11 mouse cellular contexts compared by ENCODE assay signal in genomic region chr4:106862317-106862716, GRCm38 (mm10). TPM values are rescaled to one million over a fixed set of nuclear protein-coding genes. Genes with fewer than 3 reads are reported as not detected.
DNase-seq lines count a peak whose midpoint lies in the region; ATAC-seq and TF ChIP-seq lines count a peak whose summit lies in the region.
"Had no signal": no experiment of that assay in that cellular context is flagged by ENCODE, and none has a peak within 500 bp of the region (broad histone marks: within the 10 kb centered on the region; RNA-seq: fewer than 3 reads in every experiment).

No protein-coding gene starts in this region.

- no peak overlapping the region for H3K4me3 ChIP-seq in liver, adult 2 months (ENCODE audit: insufficient read depth, low read depth, low read length)
- H3K4me3 ChIP-seq: myocyte had no signal

- 73% methylated on average over 7 of the region's 7 CpGs for WGBS in liver, adult 2 months

- H3K27ac ChIP-seq in liver, adult 2 months (replicated peaks; ENCODE audit: insufficient read depth, low read depth, low read length), result 0 out of 2 replicates have a peak overlapping the region, but pooled peaks have one; percentile 10

- 0 out of 2 replicates have a peak, but pooled peaks have one; percentile 19 for ATAC-seq in granulocyte monocyte progenitor cell, adult 5-6 weeks (replicated peaks; ENCODE audit: poor library complexity, severe bottlenecking)
- ATAC-seq in frontal cortex, adult (ENCODE audit: low TSS enrichment), result no peak

- no peaks in the 10 kb centered on the region for H3K79me2 ChIP-seq in liver, adult 2 months (ENCODE audit: control insufficient read depth, insufficient read depth, low read length)

- DNase-seq in liver, adult 2 months (ENCODE audit: extremely low read depth, low read depth, low spot score), result no peak
- DNase-seq in liver, result no peak
- peak; percentile 55 to 63 for DNase-seq in kidney, postnatal 25 days
- peak; percentile 15 for DNase-seq in lung, postnatal 25 days (ENCODE audit: low spot score)
- DNase-seq in gastrocnemius, postnatal 10 days, result no peak
- DNase-seq in cerebellum, postnatal 10 days, result no peak
- DNase-seq: right cerebral cortex, postnatal 4 days had no signal

- no peaks in the 10 kb centered on the region for H3K27me3 ChIP-seq in liver, adult 2 months (ENCODE audit: control insufficient read depth, insufficient read depth, low read length)

- no peak for TF ChIP-seq CTCF in liver, adult 2 months (IDR thresholded peaks at IDR 0.05; ENCODE audit: low read depth, low read length)

- TF ChIP-seq POLR2A in liver, adult 2 months (IDR thresholded peaks at IDR 0.05; ENCODE audit: extremely low read depth, insufficient read depth, low read length), result no peak

- H3K9ac ChIP-seq in liver, adult 2 months (ENCODE audit: low read depth, low read length), result no peak overlapping the region

- H3K4me1 ChIP-seq in liver, adult 2 months (ENCODE audit: control insufficient read depth, insufficient read depth, low read length), result peaks cover 3% of the 10 kb centered on the region; the same call in 1 of the 2 replicates

- H3K36me3 ChIP-seq in liver, adult 2 months (ENCODE audit: control insufficient read depth, insufficient read depth, low read length), result no peaks in the 10 kb centered on the region
- H3K36me3 ChIP-seq: G1E had no signal

RNA-seq across cellular contexts. Expression of gene Ssbp3, which starts 48.2 kb away (rescaled TPM):
- 12.9 and 19.8 TPM in 2 replicates for total RNA-seq in liver, adult 2 months (2014; rRNA removed)
- 32.8 and 36.7 TPM in 2 replicates for polyA plus RNA-seq in liver, adult 2 months (2012; rRNA removed)
- 43.2 and 54.1 TPM in 2 replicates for total RNA-seq in granulocyte monocyte progenitor cell, adult 5-6 weeks (2014; fragmentation: Nextera tagmentation)
- total RNA-seq in granulocyte monocyte progenitor cell, adult 5-6 weeks (2017), result 12.9 and 19.2 TPM in 2 replicates
- total RNA-seq in gastrocnemius, postnatal 10 days (2021), result 10 to 100 TPM; 29.4 to 35.1 TPM

RNA-seq across cellular contexts. Expression of gene Acot11, which starts 57.5 kb away (rescaled TPM):
- total RNA-seq in liver, adult 2 months (2014; rRNA removed), result 1.8 and 4.8 TPM in 2 replicates
- 6.3 and 14.3 TPM in 2 replicates for polyA plus RNA-seq in liver, adult 2 months (2012; rRNA removed)
- total RNA-seq in granulocyte monocyte progenitor cell, adult 5-6 weeks (2014; fragmentation: Nextera tagmentation), result 5.0 and 5.9 TPM in 2 replicates
- 2.2 and 4.9 TPM in 2 replicates for total RNA-seq in granulocyte monocyte progenitor cell, adult 5-6 weeks (2017)
- total RNA-seq in gastrocnemius, postnatal 10 days (2021), result 1 to 10 TPM; 5.3 to 7.4 TPM

Comparison
In these comparisons a context has a peak if more than half of its experiments do, and no peak if none do; other contexts are left out.
1. DNase-seq: peak in kidney, postnatal 25 days (2 of 2) and lung, postnatal 25 days (single experiment); none in liver, adult 2 months (single experiment), liver (single experiment), gastrocnemius, postnatal 10 days (single experiment) and cerebellum, postnatal 10 days (0 of 2).